Mouse (Mus musculus) cerebellum, adult 2 months (tissue): ENCODE results near the gene Plekhg6.

Source experiments
- CTCF ChIP-seq: fragments of 200-500 bp; IDR thresholded peaks from 2 replicates; pipeline ENCODE4 v1.5.1; 2011; ENCODE audit warnings: low read depth, mild to moderate bottlenecking, control low read depth, low read length, moderate library complexity, borderline replicate concordance; ENCODE audit not compliant: insufficient read depth
- POLR2A ChIP-seq: fragments of 200-500 bp; IDR thresholded peaks from 2 replicates; pipeline ENCODE4 v1.6.1; 2011; ENCODE audit warnings: low read length, control low read depth, borderline replicate concordance; ENCODE audit not compliant: insufficient read depth

DNA sequence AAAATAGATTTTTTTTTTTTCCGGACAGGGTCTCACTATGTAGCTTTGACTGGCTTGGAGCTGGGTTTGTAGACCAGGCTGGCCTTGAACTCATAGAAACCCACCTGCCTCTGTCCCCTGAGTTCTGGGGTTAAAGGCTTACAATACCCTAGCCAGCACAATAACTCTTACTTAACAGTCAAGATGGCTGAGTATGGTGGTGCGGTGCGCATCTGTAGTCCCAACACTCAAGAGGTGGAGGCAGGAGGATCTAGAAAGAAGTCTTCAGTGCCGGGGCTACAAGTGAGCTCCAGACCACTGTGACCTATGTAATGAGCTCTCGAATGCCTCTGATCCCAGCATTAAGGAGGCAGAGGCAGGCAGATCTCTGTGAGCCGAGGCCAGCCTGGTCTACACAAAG is 31.1 kb upstream of the Plekhg6 start:
- no peak for TF ChIP-seq CTCF
- TF ChIP-seq POLR2A = no peak
